Mouse (Mus musculus): ENCODE measurements around the gene Klk9.

Klk9 gene

GRCm38 (mm10) chr7:43791591-43791990 lies at the start of gene Klk9:
TSS of gene Klk9 (plus strand) at chr7:43791891.
- TF ChIP-seq GATA4 (IDR thresholded peaks at IDR 0.05; ENCODE audit: insufficient replicate concordance, low read length) = no peak

GRCm38 (mm10) chr7:43747788-43748187 lies 43.9 kb upstream of the Klk9 start:
- no peak for TF ChIP-seq GATA4 (IDR thresholded peaks at IDR 0.05; ENCODE audit: insufficient replicate concordance, low read length)

GRCm38 (mm10) chr7:43752806-43753205 lies 38.9 kb upstream of the Klk9 start:
- TF ChIP-seq GATA4 (IDR thresholded peaks at IDR 0.05; ENCODE audit: insufficient replicate concordance, low read length) = no peak

GRCm38 (mm10) chr7:43766484-43766883 lies 25.2 kb upstream of the Klk9 start:
- no peak for TF ChIP-seq GATA4 (IDR thresholded peaks at IDR 0.05; ENCODE audit: insufficient replicate concordance, low read length)

GRCm38 (mm10) chr7:43768597-43768996 lies 23.1 kb upstream of the Klk9 start, which contains the start of gene Klk12:
TSS of gene Klk12 (plus strand) at chr7:43768897.
- no peak for TF ChIP-seq GATA4 (IDR thresholded peaks at IDR 0.05; ENCODE audit: insufficient replicate concordance, low read length)

- no peak for TF ChIP-seq GATA4 (IDR thresholded peaks at IDR 0.05; ENCODE audit: insufficient replicate concordance, low read length)
Measured at GRCm38 (mm10) chr7:43769636-43770035, 22.1 kb upstream of the Klk9 start.

- TF ChIP-seq GATA4 (IDR thresholded peaks at IDR 0.05; ENCODE audit: insufficient replicate concordance, low read length) = no peak
Measured at GRCm38 (mm10) chr7:43770701-43771100, 21.0 kb upstream of the Klk9 start.

- TF ChIP-seq GATA4 (IDR thresholded peaks at IDR 0.05; ENCODE audit: insufficient replicate concordance, low read length) = no peak
Measured at GRCm38 (mm10) chr7:43771916-43772315, 19.8 kb upstream of the Klk9 start.

GRCm38 (mm10) chr7:43772901-43773300 lies 18.8 kb upstream of the Klk9 start:
- no peak for TF ChIP-seq GATA4 (IDR thresholded peaks at IDR 0.05; ENCODE audit: insufficient replicate concordance, low read length)

- no peak for TF ChIP-seq GATA4 (IDR thresholded peaks at IDR 0.05; ENCODE audit: insufficient replicate concordance, low read length)
Measured at GRCm38 (mm10) chr7:43774364-43774763, 17.3 kb upstream of the Klk9 start, which contains the start of gene Klk11. TSS of gene Klk11 (plus strand) at chr7:43774604.

- TF ChIP-seq GATA4 (IDR thresholded peaks at IDR 0.05; ENCODE audit: insufficient replicate concordance, low read length) = no peak
Measured at GRCm38 (mm10) chr7:43774802-43775201, 16.9 kb upstream of the Klk9 start.

GRCm38 (mm10) chr7:43775311-43776057 lies 16.2 kb upstream of the Klk9 start:
- no peak for TF ChIP-seq GATA4 (IDR thresholded peaks at IDR 0.05; ENCODE audit: insufficient replicate concordance, low read length)

GRCm38 (mm10) chr7:43776506-43776905 lies 15.2 kb upstream of the Klk9 start:
- TF ChIP-seq GATA4 (IDR thresholded peaks at IDR 0.05; ENCODE audit: insufficient replicate concordance, low read length) = no peak

GRCm38 (mm10) chr7:43777423-43777822 lies 14.3 kb upstream of the Klk9 start:
- no peak for TF ChIP-seq GATA4 (IDR thresholded peaks at IDR 0.05; ENCODE audit: insufficient replicate concordance, low read length)

GRCm38 (mm10) chr7:43778176-43778970 lies 13.3 kb upstream of the Klk9 start:
- no peak for TF ChIP-seq GATA4 (IDR thresholded peaks at IDR 0.05; ENCODE audit: insufficient replicate concordance, low read length)

GRCm38 (mm10) chr7:43780241-43780640 lies 11.4 kb upstream of the Klk9 start:
- no peak for TF ChIP-seq GATA4 (IDR thresholded peaks at IDR 0.05; ENCODE audit: insufficient replicate concordance, low read length)
